ENCODE assay signal across 9 mouse cellular contexts in the genomic region with DNA sequence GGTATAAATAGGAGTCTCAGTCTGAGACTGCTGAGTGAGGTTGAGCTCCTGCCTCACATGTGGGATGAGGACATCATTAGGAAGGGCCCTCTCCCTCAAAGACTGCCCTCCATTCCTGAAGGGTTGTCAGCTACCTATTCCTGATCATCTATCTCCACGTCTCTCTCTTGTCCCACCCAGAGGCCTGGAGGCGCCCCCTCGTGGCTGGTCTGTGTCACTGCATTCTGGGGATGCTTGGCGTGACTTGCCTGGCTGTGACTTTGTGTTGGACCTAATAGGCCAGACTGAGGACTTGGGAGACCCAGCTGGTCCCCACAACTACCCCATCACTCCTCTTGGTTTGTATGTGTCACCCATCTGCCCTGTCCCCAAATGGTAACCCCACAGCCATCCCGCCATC. TPM values are rescaled to one million over a fixed set of nuclear protein-coding genes. Genes with fewer than 3 reads are reported as not detected.
DNase-seq lines count a peak whose midpoint lies in the region; ATAC-seq and TF ChIP-seq lines count a peak whose summit lies in the region.
"Had no signal": no experiment of that assay in that cellular context is flagged by ENCODE, and none has a peak within 500 bp of the region (broad histone marks: within the 10 kb centered on the region; RNA-seq: fewer than 3 reads in every experiment).

No protein-coding gene starts in this region.

- no peak for TF ChIP-seq POLR2A in bone marrow, adult 2 months (IDR thresholded peaks at IDR 0.05; ENCODE audit: borderline replicate concordance, control insufficient read depth, low read depth, low read length)

- no peak for ATAC-seq in hindbrain, embryonic 11.5 days (ENCODE audit: low FRiP score)
- ATAC-seq in hindbrain, embryonic 13.5 days (ENCODE audit: low FRiP score) = no peak

- DNase-seq in hindbrain, embryonic 11.5 days (ENCODE audit: low spot score) = peak; percentile 49
- DNase-seq in CD4-positive helper T cell, adult 2 months (ENCODE audit: low read depth, low spot score) = peak; percentile 46
- DNase-seq in lung, postnatal 36 days = peak; percentile 43
- DNase-seq in frontal cortex, postnatal 25 days (ENCODE audit: low spot score in 2 of 2) = no peak
- DNase-seq in left cerebral cortex, postnatal 36 days (ENCODE audit: low spot score in 2 of 2) = no peak
- no peak for DNase-seq in embryo, embryonic 11 days

- WGBS in hindbrain, embryonic 11.5 days = 21% methylated on average over 5 of the region's 5 CpGs
- 21% methylated on average over 5 of the region's 5 CpGs for WGBS in hindbrain, embryonic 13.5 days
- 18% methylated on average over 5 of the region's 5 CpGs for WGBS in bone marrow, adult 2 months

- no peaks in the 10 kb centered on the region for H3K36me3 ChIP-seq in hindbrain, embryonic 11.5 days (ENCODE audit: control insufficient read depth, insufficient read depth, low read length)
- no peaks in the 10 kb centered on the region for H3K36me3 ChIP-seq in hindbrain, embryonic 13.5 days
- H3K36me3 ChIP-seq: limb, embryonic 13.5 days had no signal

- H3K4me2 ChIP-seq in hindbrain, embryonic 11.5 days (replicated peaks; ENCODE audit: low read depth, low read length) = no peak overlapping the region
- H3K4me2 ChIP-seq in hindbrain, embryonic 13.5 days = no peak overlapping the region
- H3K4me2 ChIP-seq: limb, embryonic 13.5 days had no signal

- H3K9ac ChIP-seq in hindbrain, embryonic 11.5 days (ENCODE audit: low read depth, low read length) = no peak overlapping the region
- no peak overlapping the region for H3K9ac ChIP-seq in hindbrain, embryonic 13.5 days
- H3K9ac ChIP-seq: limb, embryonic 13.5 days had no signal

- TF ChIP-seq CTCF in bone marrow, adult 2 months (IDR thresholded peaks at IDR 0.05; ENCODE audit: control insufficient read depth, insufficient read depth, low read length) = peak; percentile 91

- H3K27ac ChIP-seq in hindbrain, embryonic 11.5 days (ENCODE audit: low read depth, low read length) = no peak overlapping the region
- no peak overlapping the region for H3K27ac ChIP-seq in hindbrain, embryonic 13.5 days
- H3K27ac ChIP-seq in bone marrow, adult 2 months (ENCODE audit: control insufficient read depth, insufficient read depth, low read depth, low read length, poor library complexity) = no peak overlapping the region
- H3K27ac ChIP-seq: limb, embryonic 13.5 days had no signal

- intact Hi-C loops in left cerebral cortex, postnatal 36 days (cut with DNase I) = no loop called here

- no peak overlapping the region for H3K4me3 ChIP-seq in hindbrain, embryonic 11.5 days (ENCODE audit: low read depth, low read length)
- H3K4me3 ChIP-seq in hindbrain, embryonic 13.5 days = no peak overlapping the region
- no peak overlapping the region for H3K4me3 ChIP-seq in bone marrow, adult 2 months (replicated peaks; ENCODE audit: control insufficient read depth, low read depth, low read length)
- H3K4me3 ChIP-seq: limb, embryonic 13.5 days had no signal

- no peaks in the 10 kb centered on the region; the same call in 1 of the 2 replicates for H3K27me3 ChIP-seq in hindbrain, embryonic 11.5 days (ENCODE audit: control insufficient read depth, insufficient read depth, low read length)
- H3K27me3 ChIP-seq in hindbrain, embryonic 13.5 days = peaks cover 37% of the 10 kb centered on the region

- no peaks in the 10 kb centered on the region for H3K4me1 ChIP-seq in hindbrain, embryonic 11.5 days (replicated peaks; ENCODE audit: control insufficient read depth, insufficient read depth, low read length)
- H3K4me1 ChIP-seq in hindbrain, embryonic 13.5 days (replicated peaks) = no peaks in the 10 kb centered on the region
- H3K4me1 ChIP-seq in bone marrow, adult 2 months (ENCODE audit: control insufficient read depth, insufficient read depth, low read length) = no peaks in the 10 kb centered on the region
- H3K4me1 ChIP-seq: limb, embryonic 13.5 days had no signal

- no peaks in the 10 kb centered on the region for H3K9me3 ChIP-seq in hindbrain, embryonic 11.5 days (ENCODE audit: control insufficient read depth, low read length)
- H3K9me3 ChIP-seq in hindbrain, embryonic 13.5 days = no peaks in the 10 kb centered on the region
- H3K9me3 ChIP-seq: limb, embryonic 13.5 days had no signal

RNA-seq across cellular contexts. Expression of gene Smim5, which starts 18.8 kb away (rescaled TPM):
- 3.4 and 3.8 TPM in 2 replicates for polyA plus RNA-seq in hindbrain, embryonic 11.5 days (2014; fragmentation: Nextera tagmentation; extraction: Ambion mirVana)
- polyA plus RNA-seq in hindbrain, embryonic 13.5 days (2015; fragmentation: Nextera tagmentation; extraction: Ambion mirVana) = 2.0 and 2.7 TPM in 2 replicates
- polyA plus RNA-seq in bone marrow, adult 2 months (2011; ENCODE audit: insufficient read depth, insufficient read length, low replicate concordance, missing spikeins) = 44.8 and 74.9 TPM in 2 replicates
- total RNA-seq in left cerebral cortex, postnatal 36 days (2021) = not detected

RNA-seq across cellular contexts. Expression of gene Myo15b, which starts 22.8 kb away (rescaled TPM):
- polyA plus RNA-seq in hindbrain, embryonic 11.5 days (2014; fragmentation: Nextera tagmentation; extraction: Ambion mirVana) = 0.09 TPM in 1 of 2 replicates, not detected in the other
- polyA plus RNA-seq in hindbrain, embryonic 13.5 days (2015; fragmentation: Nextera tagmentation; extraction: Ambion mirVana) = not detected in 2 replicates
- 0.57 TPM in 1 of 2 replicates, not detected in the other for polyA plus RNA-seq in bone marrow, adult 2 months (2011; ENCODE audit: insufficient read depth, insufficient read length, low replicate concordance, missing spikeins)
- under 1 TPM; 0.34 to 0.52 TPM for total RNA-seq in left cerebral cortex, postnatal 36 days (2021)

RNA-seq across cellular contexts. Expression of gene Smim6, which starts 30.8 kb away (rescaled TPM):
- 0.40 and 0.65 TPM in 2 replicates for polyA plus RNA-seq in hindbrain, embryonic 11.5 days (2014; fragmentation: Nextera tagmentation; extraction: Ambion mirVana)
- 0.88 and 1.0 TPM in 2 replicates for polyA plus RNA-seq in hindbrain, embryonic 13.5 days (2015; fragmentation: Nextera tagmentation; extraction: Ambion mirVana)
- 4.4 and 13.1 TPM in 2 replicates for polyA plus RNA-seq in bone marrow, adult 2 months (2011; ENCODE audit: insufficient read depth, insufficient read length, low replicate concordance, missing spikeins)
- not detected for total RNA-seq in left cerebral cortex, postnatal 36 days (2021)

RNA-seq across cellular contexts. Expression of gene Sap30bp, which starts 52.1 kb away (rescaled TPM):
- 55.8 and 57.1 TPM in 2 replicates for polyA plus RNA-seq in hindbrain, embryonic 11.5 days (2014; fragmentation: Nextera tagmentation; extraction: Ambion mirVana)
- 49.9 and 55.3 TPM in 2 replicates for polyA plus RNA-seq in hindbrain, embryonic 13.5 days (2015; fragmentation: Nextera tagmentation; extraction: Ambion mirVana)
- polyA plus RNA-seq in bone marrow, adult 2 months (2011; ENCODE audit: insufficient read depth, insufficient read length, low replicate concordance, missing spikeins) = 12.8 and 21.7 TPM in 2 replicates
- total RNA-seq in left cerebral cortex, postnatal 36 days (2021) = 10 to 100 TPM; 47.6 to 48.3 TPM

RNA-seq across cellular contexts. Expression of gene Recql5, which starts 52.3 kb away (rescaled TPM):
- polyA plus RNA-seq in hindbrain, embryonic 11.5 days (2014; fragmentation: Nextera tagmentation; extraction: Ambion mirVana) = 16.0 and 19.9 TPM in 2 replicates
- polyA plus RNA-seq in hindbrain, embryonic 13.5 days (2015; fragmentation: Nextera tagmentation; extraction: Ambion mirVana) = 25.0 and 25.9 TPM in 2 replicates
- 17.4 and 40.9 TPM in 2 replicates for polyA plus RNA-seq in bone marrow, adult 2 months (2011; ENCODE audit: insufficient read depth, insufficient read length, low replicate concordance, missing spikeins)
- 10 to 100 TPM; 23.4 to 30.7 TPM for total RNA-seq in left cerebral cortex, postnatal 36 days (2021)

Comparison
In these comparisons a context has a peak if more than half of its experiments do, and no peak if none do; other contexts are left out.
1. DNase-seq: peak in hindbrain, embryonic 11.5 days (single experiment), CD4-positive helper T cell, adult 2 months (single experiment) and lung, postnatal 36 days (single experiment); none in frontal cortex, postnatal 25 days (0 of 2), left cerebral cortex, postnatal 36 days (0 of 2) and embryo, embryonic 11 days (single experiment).